Mouse (Mus musculus): ENCODE measurements around the gene Slc28a3. TPM values are rescaled to one million over a fixed set of nuclear protein-coding genes. Genes with fewer than 3 reads are reported as not detected.

Gene Slc28a3
- total RNA-seq, 2 experiments from 2014 or later = 0.17 TPM; not detected in 1

- no peak for ATAC-seq (replicated peaks; ENCODE audit: low FRiP score, poor library complexity, severe bottlenecking)
Observed at GRCm38 (mm10) chr13:58587962-58588361, 22.7 kb downstream of the Slc28a3 start.

- no peak for ATAC-seq (replicated peaks; ENCODE audit: low FRiP score, poor library complexity, severe bottlenecking)
Observed at GRCm38 (mm10) chr13:58566181-58566580, 44.5 kb downstream of the Slc28a3 start.

GRCm38 (mm10) chr13:58560497-58561138, 50.1 kb downstream of the Slc28a3 start:
- ATAC-seq (replicated peaks; ENCODE audit: low FRiP score, poor library complexity, severe bottlenecking) = no peak

- ATAC-seq (replicated peaks; ENCODE audit: low FRiP score, poor library complexity, severe bottlenecking) = no peak
Observed at GRCm38 (mm10) chr13:58558216-58558615, 52.5 kb downstream of the Slc28a3 start.

GRCm38 (mm10) chr13:58556018-58556417, 54.7 kb downstream of the Slc28a3 start:
- no peak for ATAC-seq (replicated peaks; ENCODE audit: low FRiP score, poor library complexity, severe bottlenecking)

GRCm38 (mm10) chr13:58555561-58555960, 55.1 kb downstream of the Slc28a3 start:
- ATAC-seq (replicated peaks; ENCODE audit: low FRiP score, poor library complexity, severe bottlenecking) = no peak

GRCm38 (mm10) chr13:58551924-58552323, 58.8 kb downstream of the Slc28a3 start:
- ATAC-seq (replicated peaks; ENCODE audit: low FRiP score, poor library complexity, severe bottlenecking) = no peak

- no peak for ATAC-seq (replicated peaks; ENCODE audit: low FRiP score, poor library complexity, severe bottlenecking)
Observed at GRCm38 (mm10) chr13:58547570-58547969, 63.1 kb downstream of the Slc28a3 start.

GRCm38 (mm10) chr13:58543688-58544408, 66.8 kb downstream of the Slc28a3 start:
- no peak for ATAC-seq (replicated peaks; ENCODE audit: low FRiP score, poor library complexity, severe bottlenecking)

GRCm38 (mm10) chr13:58543066-58543465, 67.6 kb downstream of the Slc28a3 start:
- ATAC-seq (replicated peaks; ENCODE audit: low FRiP score, poor library complexity, severe bottlenecking) = peak; percentile 95

GRCm38 (mm10) chr13:58542601-58543041, 68.1 kb downstream of the Slc28a3 start:
- peak; percentile 16 for ATAC-seq (replicated peaks; ENCODE audit: low FRiP score, poor library complexity, severe bottlenecking)

- no peak for ATAC-seq (replicated peaks; ENCODE audit: low FRiP score, poor library complexity, severe bottlenecking)
Observed at GRCm38 (mm10) chr13:58542167-58542566, 68.5 kb downstream of the Slc28a3 start.

GRCm38 (mm10) chr13:58541620-58542019, 69.1 kb downstream of the Slc28a3 start:
- no peak for ATAC-seq (replicated peaks; ENCODE audit: low FRiP score, poor library complexity, severe bottlenecking)

- no peak for ATAC-seq (replicated peaks; ENCODE audit: low FRiP score, poor library complexity, severe bottlenecking)
Observed at GRCm38 (mm10) chr13:58538966-58539365, 71.7 kb downstream of the Slc28a3 start.

- no peak for ATAC-seq (replicated peaks; ENCODE audit: low FRiP score, poor library complexity, severe bottlenecking)
Observed at GRCm38 (mm10) chr13:58538366-58538765, 72.3 kb downstream of the Slc28a3 start.

- peak; percentile 77 for ATAC-seq (replicated peaks; ENCODE audit: low FRiP score, poor library complexity, severe bottlenecking)
Observed at GRCm38 (mm10) chr13:58537916-58538233, 72.8 kb downstream of the Slc28a3 start.

GRCm38 (mm10) chr13:58537232-58537915, 73.3 kb downstream of the Slc28a3 start:
- ATAC-seq (replicated peaks; ENCODE audit: low FRiP score, poor library complexity, severe bottlenecking) = peak; percentile 38

- peak; percentile 48; the same call in 1 of the 2 replicates for ATAC-seq (replicated peaks; ENCODE audit: low FRiP score, poor library complexity, severe bottlenecking)
Observed at GRCm38 (mm10) chr13:58536466-58537231, 74.0 kb downstream of the Slc28a3 start.

GRCm38 (mm10) chr13:58535321-58535720, 75.4 kb downstream of the Slc28a3 start:
- ATAC-seq (replicated peaks; ENCODE audit: low FRiP score, poor library complexity, severe bottlenecking) = no peak

GRCm38 (mm10) chr13:58534861-58535260, 75.8 kb downstream of the Slc28a3 start:
- no peak for ATAC-seq (replicated peaks; ENCODE audit: low FRiP score, poor library complexity, severe bottlenecking)

Data from erythroblast, adult 5-6 weeks (primary cell).